Mouse (Mus musculus): Measurements from ENCODE around the gene Kdm2a.

Gene Kdm2a

DNA sequence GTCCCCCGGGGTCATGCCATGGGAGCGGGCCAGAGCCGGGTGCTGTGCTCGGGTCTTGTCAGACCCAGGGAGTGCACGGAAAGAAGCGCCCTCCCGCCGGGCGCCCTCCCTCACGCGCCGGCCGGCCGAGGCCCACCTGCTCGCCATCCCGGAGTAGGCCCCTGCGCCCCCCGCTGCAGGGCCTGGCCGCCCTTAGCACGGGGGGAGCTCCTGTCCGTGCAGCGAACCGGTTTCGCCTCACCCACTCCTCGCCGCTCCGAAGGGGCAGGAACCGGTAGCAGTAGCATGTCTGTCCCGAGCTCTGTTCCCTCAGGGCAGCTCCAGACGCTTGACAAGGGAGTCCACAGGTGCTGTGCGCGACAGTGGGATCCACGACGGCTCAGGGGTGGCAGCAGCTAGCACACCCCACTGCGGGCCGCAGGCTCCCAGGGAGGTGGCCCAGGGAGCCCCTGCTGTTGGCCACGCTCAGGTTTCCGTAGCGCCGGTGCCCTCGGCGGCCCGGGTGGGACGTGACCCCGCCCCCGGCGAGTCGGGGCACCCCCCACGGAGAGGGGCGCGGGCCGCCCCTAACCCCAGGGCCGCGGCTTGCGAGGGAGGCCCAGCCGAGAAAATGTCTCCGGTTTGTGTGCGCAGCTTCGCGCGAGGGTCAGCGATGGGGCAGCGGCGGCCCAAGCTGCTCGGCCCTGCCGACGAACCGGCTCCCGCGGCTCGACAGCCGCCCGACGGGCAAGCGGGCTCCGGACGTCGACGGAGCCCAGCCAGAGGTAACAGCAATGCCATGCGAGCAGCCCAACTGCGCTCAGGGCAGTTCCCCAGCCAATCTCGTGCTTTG is at the start of gene Kdm2a:
Gene Kdm2a, minus strand, starts transcription at position 488 of the 832 bp plus-strand sequence.
- DNase-seq (ENCODE audit: low read depth) = no peak

GRCm38 (mm10) chr19:4447445-4447844 is 49.4 kb upstream of the Kdm2a start:
- no peak for DNase-seq (ENCODE audit: low read depth)

DNA sequence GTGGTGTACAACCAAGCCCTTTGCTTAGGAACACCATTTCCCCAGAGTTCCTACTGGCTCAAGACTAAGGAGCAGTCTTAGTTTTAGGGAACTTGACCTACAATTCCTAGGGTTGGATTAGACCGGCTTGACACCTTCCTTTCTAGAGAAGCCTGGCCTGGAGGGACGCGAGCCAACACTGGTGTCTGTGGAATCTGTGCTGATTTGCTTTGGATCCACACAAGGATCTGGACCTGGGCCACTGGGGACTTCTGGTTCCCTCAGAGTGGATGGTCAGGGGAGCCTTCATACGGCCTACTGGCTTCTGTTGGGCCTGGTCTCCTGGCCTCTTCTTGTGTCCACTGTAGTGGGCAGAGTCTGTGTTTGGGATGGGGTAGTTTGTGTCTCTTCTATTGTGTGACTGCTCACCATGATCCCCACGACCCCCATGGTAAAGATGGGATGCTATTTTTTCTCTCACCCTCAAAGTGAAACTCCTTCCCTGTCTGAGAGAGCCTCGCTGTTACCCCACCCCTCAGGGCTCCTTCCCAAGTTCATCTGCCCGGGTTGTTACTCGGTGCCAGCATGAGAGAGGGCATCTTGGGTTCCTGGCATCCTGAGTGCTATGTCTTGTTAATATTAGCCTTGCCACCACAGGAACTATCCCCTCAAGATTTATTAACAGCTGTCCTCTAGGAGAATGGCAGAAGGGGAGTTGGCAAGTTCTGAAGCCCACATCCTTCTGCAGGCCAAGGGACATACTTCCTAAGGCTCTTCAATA is 48.8 kb upstream of the Kdm2a start:
- no peak for DNase-seq (ENCODE audit: low read depth)

GRCm38 (mm10) chr19:4442408-4442807 is 44.3 kb upstream of the Kdm2a start:
- DNase-seq (ENCODE audit: low read depth) = no peak

GRCm38 (mm10) chr19:4441621-4442161 is 43.6 kb upstream of the Kdm2a start:
- DNase-seq (ENCODE audit: low read depth) = no peak

DNA sequence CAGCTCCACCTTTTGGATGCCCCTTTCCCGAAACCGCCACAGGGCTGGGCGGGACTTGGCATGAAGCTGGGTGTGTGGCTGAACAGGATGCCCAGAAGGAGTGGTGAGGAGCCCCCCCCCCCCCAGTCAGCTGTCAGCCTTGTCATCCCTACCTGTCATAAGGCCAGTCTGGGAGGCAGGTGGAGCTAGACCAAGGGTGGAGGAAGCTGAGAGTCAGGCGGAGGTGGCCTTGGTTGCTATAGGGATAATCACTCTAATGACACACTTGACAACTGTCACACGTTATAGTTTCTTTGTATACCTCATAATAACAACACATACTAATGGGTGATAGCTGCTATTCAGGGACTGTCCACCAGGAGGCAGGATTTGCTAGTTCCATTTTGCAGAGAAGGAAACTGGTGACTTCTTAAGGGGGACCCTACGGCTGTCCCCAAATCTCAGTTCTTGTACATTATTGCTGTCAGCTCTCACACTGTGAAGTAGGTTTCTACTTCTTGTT is 43.1 kb upstream of the Kdm2a start:
- DNase-seq (ENCODE audit: low read depth) = no peak

GRCm38 (mm10) chr19:4440222-4440621 is 42.1 kb upstream of the Kdm2a start:
- no peak for DNase-seq (ENCODE audit: low read depth)

- no peak for DNase-seq (ENCODE audit: low read depth)
Observed at GRCm38 (mm10) chr19:4439161-4439801, 41.2 kb upstream of the Kdm2a start, which contains the start of gene Rhod. Gene Rhod, minus strand, starts transcription at chr19:4439432.

- DNase-seq (ENCODE audit: low read depth) = no peak
Observed at GRCm38 (mm10) chr19:4438791-4439160, 40.7 kb upstream of the Kdm2a start.

DNA sequence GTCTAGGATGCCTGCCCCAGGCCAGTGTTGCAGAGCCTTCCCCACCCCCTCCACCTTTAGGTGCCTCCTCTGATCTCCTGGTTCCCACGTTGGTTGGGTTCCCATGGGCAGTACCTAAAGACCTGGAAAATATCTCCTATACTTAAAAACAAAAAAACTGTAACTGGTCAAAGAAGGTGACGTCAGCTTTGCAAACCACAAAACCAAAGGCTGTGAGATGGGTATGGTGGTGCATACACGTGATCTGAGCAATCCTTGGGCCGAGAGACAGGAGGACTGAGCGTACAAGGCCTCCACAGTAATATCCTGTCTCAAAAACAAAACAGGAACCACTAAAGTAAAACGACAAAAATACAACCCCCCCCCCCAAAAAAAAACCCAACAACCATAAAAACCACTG is 39.8 kb upstream of the Kdm2a start:
- DNase-seq (ENCODE audit: low read depth) = no peak

DNA sequence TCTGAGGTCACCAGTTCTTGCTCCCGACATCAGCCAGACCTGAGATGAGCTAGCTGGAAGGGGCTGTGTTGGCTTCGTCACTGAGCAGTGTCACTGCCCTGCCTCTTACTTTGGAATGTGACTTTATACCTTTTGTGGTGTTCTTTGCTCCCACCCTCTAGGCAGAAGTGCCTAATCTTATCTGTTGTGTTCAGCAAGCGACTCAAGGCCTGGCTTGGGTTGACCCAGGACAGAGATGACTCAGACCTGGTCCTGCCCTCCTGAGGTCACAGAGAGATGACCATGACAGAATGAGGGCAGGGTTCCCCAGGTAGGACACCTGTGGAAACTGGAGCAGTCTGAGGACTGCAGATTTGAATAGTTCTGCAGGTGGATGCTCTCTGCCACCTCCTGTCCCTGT is 38.2 kb upstream of the Kdm2a start:
- DNase-seq (ENCODE audit: low read depth) = no peak

GRCm38 (mm10) chr19:4434999-4435398 is 36.9 kb upstream of the Kdm2a start:
- DNase-seq (ENCODE audit: low read depth) = no peak

GRCm38 (mm10) chr19:4433756-4434155 is 35.7 kb upstream of the Kdm2a start:
- DNase-seq (ENCODE audit: low read depth) = no peak

DNA sequence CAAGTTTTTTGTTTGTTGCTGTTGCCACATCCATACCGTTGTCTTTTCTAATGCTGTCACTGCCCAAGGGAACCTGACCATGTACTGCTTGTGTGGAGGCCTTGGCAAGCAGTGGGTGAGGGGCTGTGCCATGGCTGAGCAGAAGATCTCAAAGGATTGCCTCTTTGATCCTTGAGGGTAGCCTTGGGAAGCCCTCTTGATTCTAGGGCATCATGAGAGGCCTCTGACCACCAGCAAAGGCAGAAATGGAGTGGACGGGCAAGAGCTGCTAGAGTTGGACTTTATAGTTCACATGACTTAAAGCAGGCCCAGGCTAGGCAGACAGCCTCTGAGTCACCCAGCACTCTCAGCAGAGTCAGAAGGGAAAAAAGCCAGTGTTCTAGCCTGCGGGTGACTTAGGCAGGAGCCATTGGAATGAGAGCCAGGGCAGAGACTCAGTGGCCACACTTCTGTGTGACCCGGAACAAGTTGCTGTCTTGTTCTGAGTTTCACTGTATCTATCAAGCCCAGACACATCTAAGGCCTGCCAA is 32.1 kb upstream of the Kdm2a start:
- DNase-seq (ENCODE audit: low read depth) = no peak

- no peak for DNase-seq (ENCODE audit: low read depth)
Observed at GRCm38 (mm10) chr19:4425610-4426366, 27.7 kb upstream of the Kdm2a start.

DNA sequence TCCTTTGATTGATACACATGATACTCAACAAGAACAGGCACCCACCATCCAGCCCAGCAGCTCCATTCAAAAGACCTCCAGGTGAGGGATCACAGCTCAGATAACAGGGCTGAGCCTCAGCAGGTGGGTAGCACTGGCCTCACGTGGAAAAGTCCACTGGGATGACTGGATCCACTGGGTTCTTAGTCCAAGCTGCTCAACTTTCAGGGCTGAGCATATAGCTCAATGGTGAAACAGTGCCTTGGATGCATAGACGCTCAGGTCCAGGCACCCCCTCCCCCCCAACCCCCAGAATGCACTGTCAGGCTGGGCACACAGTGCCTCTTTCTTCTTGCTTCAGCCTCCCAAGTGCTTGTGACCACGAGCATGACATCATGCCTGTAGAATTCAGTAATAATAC is 24.9 kb upstream of the Kdm2a start:
- no peak for DNase-seq (ENCODE audit: low read depth)

DNA sequence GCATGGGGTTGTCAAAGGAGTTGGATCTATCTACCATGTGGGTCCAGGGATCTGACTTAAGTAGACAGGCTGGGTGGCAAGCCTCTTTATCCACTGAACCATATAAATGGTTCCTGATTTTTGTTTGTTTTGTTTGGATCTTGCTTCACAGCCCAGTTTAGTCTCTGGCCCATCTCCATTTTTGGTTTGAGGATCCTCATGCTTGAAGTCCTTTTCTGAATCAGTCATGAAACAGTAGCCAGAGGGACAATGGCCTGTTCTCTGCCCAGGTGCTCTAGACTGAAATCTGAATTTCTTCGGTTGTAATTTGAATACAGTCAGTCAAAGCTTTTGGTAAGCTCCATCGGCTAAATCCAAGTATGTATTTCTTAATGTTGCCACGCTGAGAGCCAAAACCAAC is 24.5 kb upstream of the Kdm2a start:
- no peak for DNase-seq (ENCODE audit: low read depth)

GRCm38 (mm10) chr19:4420153-4420910 is 22.2 kb upstream of the Kdm2a start:
- DNase-seq (ENCODE audit: low read depth) = no peak

- DNase-seq (ENCODE audit: low read depth) = no peak
Observed at GRCm38 (mm10) chr19:4419711-4420110, 21.6 kb upstream of the Kdm2a start.

DNA sequence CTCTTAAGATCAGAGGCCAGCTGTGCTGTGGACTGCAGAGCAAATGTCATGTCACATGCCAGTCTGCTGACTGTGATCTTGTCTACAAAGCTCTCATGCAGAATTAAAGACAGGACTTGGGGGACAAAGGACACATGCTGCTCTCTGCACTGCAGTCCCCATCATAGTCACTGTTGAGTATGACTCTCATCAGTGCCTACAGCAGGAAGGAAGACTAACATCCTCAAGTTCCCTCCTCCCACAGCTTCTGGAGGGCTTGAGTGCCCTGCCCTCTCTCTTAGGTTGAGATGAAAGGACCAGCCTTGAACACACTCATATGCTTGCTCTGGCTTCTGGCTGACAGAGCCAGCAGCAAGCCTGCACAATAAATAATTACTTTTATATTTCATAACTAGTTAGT is 19.6 kb upstream of the Kdm2a start:
- no peak for DNase-seq (ENCODE audit: low read depth)

GRCm38 (mm10) chr19:4417183-4417582 is 19.1 kb upstream of the Kdm2a start:
- no peak for DNase-seq (ENCODE audit: low read depth)

Data from fibroblast of lung, adult 2 months (primary cell).